Mouse (Mus musculus) ES-Bruce4 (cell line): Measurements from ENCODE around the gene Kat6b.
A peak's percentile ranks its signal among the peaks of the same experiment; 100 is the strongest.

Experiments
- CTCF ChIP-seq: IDR thresholded peaks from one replicate; pipeline ENCODE4 v1.8.1; 2011; ENCODE audit warnings: low read depth, low read length
- EP300 ChIP-seq: IDR thresholded peaks from 2 replicates; pipeline ENCODE4 v1.6.1; 2011; ENCODE audit warnings: low read depth, low read length; ENCODE audit not compliant: insufficient read depth

- no peak for TF ChIP-seq CTCF
- TF ChIP-seq EP300 = peak; percentile 69; the same call in 1 of the 2 replicates
Observed at GRCm38 (mm10) chr14:21481231-21481630, at the start of gene Kat6b.
